9 mouse cellular contexts compared by ENCODE assay signal in the genomic region with DNA sequence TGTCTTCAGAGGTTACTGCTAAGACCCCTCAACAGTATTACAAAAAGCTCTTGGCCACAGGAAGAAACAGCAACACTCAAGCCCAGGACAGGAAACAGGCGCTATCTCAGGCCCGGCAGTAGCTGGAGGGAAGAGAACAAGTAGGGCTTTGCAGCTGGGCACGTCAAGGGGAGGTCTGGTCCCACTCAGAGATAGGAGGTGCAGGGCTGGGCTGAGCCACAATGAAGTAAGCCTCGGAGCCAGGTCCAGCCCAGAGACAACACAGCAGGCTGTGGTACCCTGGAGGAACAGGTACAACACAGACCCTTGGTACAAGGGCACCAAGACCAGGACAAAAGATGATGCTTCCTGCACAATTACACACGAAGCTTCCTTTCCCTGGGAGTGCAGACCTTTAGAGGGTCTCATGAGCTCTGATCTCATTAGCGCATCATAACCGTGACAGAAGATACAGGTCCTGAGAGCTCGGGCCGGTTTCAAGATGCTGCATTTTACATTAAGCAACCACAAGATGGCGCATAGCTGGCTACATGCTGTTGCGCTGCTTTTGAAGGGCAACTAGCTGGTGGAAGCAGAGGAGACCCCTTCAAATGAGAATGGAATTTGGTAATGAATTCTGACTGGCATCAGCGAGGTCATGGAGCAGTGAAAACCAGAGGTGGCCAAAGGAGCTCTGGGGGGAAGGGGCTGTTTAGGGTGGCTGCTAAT. TPM values are rescaled to one million over a fixed set of nuclear protein-coding genes. Genes with fewer than 3 reads are reported as not detected.
A peak's percentile ranks its signal among the peaks of the same experiment; 100 is the strongest.
DNase-seq lines count a peak whose midpoint lies in the region; ATAC-seq and TF ChIP-seq lines count a peak whose summit lies in the region.
"Had no signal": no experiment of that assay in that cellular context is flagged by ENCODE, and none has a peak within 500 bp of the region (broad histone marks: within the 10 kb centered on the region; RNA-seq: fewer than 3 reads in every experiment).

No protein-coding gene starts in this region.

- no peaks in the 10 kb centered on the region for H3K27me3 ChIP-seq in limb, embryonic 11.5 days (ENCODE audit: control insufficient read depth, insufficient read depth, low read length)
- no peaks in the 10 kb centered on the region for H3K27me3 ChIP-seq in limb, embryonic 10.5 days (ENCODE audit: low read depth, poor library complexity, severe bottlenecking)
- H3K27me3 ChIP-seq in heart, embryonic 12.5 days (replicated peaks): no peaks in the 10 kb centered on the region
- H3K27me3 ChIP-seq in liver, embryonic 16.5 days (ENCODE audit: control insufficient read depth, insufficient read depth, low read depth, low read length): no peaks in the 10 kb centered on the region
- H3K27me3 ChIP-seq: hindbrain, embryonic 15.5 days had no signal

- TF ChIP-seq CTCF in olfactory bulb, adult 2 months (IDR thresholded peaks at IDR 0.05; ENCODE audit: insufficient read depth, low read depth, low read length): peak; percentile 3; the same call in 1 of the 2 replicates

- DNase-seq in CD4-positive, CD25-positive, alpha-beta regulatory T cell, adult 2 months (ENCODE audit: low read depth, low spot score): peak; percentile 77
- peak; percentile 54 for DNase-seq in limb, embryonic 11.5 days (ENCODE audit: low spot score)
- no peak for DNase-seq in limb, embryonic 10.5 days (ENCODE audit: low spot score)
- DNase-seq in layer of hippocampus, adult 11-12 months (ENCODE audit: low spot score): no peak

- 53% methylated on average over 12 of the region's 12 CpGs for WGBS in limb, embryonic 11.5 days
- 54% methylated on average over 12 of the region's 12 CpGs for WGBS in limb, embryonic 10.5 days
- WGBS in heart, embryonic 12.5 days: 8% methylated on average over 12 of the region's 12 CpGs
- WGBS in liver, embryonic 16.5 days (ENCODE audit: insufficient replicate concordance): 20% methylated on average over 12 of the region's 12 CpGs
- WGBS in olfactory bulb, adult 2 months: 32% methylated on average over 12 of the region's 12 CpGs

- H3K9me3 ChIP-seq in limb, embryonic 11.5 days (ENCODE audit: control insufficient read depth, low read length): no peaks in the 10 kb centered on the region
- H3K9me3 ChIP-seq in limb, embryonic 10.5 days (replicated peaks): no peaks in the 10 kb centered on the region
- H3K9me3 ChIP-seq in heart, embryonic 12.5 days (replicated peaks): no peaks in the 10 kb centered on the region
- no peaks in the 10 kb centered on the region for H3K9me3 ChIP-seq in liver, embryonic 16.5 days (replicated peaks; ENCODE audit: control insufficient read depth, low read length)
- H3K9me3 ChIP-seq: hindbrain, embryonic 15.5 days had no signal

- no peak overlapping the region for H3K4me2 ChIP-seq in limb, embryonic 11.5 days (ENCODE audit: low read depth, severe bottlenecking)
- peak overlapping the region; percentile 23 for H3K4me2 ChIP-seq in heart, embryonic 12.5 days
- no peak overlapping the region for H3K4me2 ChIP-seq in liver, embryonic 16.5 days (ENCODE audit: low read depth, low read length)
- H3K4me2 ChIP-seq: hindbrain, embryonic 15.5 days had no signal

- H3K9ac ChIP-seq in limb, embryonic 11.5 days (ENCODE audit: low read length): no peak overlapping the region
- H3K9ac ChIP-seq in heart, embryonic 12.5 days: 0 out of 2 replicates have a peak overlapping the region, but pooled peaks have one; percentile 21
- no peak overlapping the region for H3K9ac ChIP-seq in liver, embryonic 16.5 days (ENCODE audit: low read depth, low read length)
- H3K9ac ChIP-seq: hindbrain, embryonic 15.5 days had no signal

- TF ChIP-seq POLR2A in olfactory bulb, adult 2 months (IDR thresholded peaks at IDR 0.05; ENCODE audit: insufficient read depth, low read depth, low read length): no peak

- no peak for ATAC-seq in CD4-positive, CD25-positive, alpha-beta regulatory T cell, adult 4 months
- ATAC-seq in limb, embryonic 11.5 days (ENCODE audit: insufficient number of reproducible peaks, low FRiP score, low TSS enrichment, low read depth): no peak
- ATAC-seq in heart, embryonic 12.5 days (ENCODE audit: insufficient number of reproducible peaks, low FRiP score): peak; percentile 68
- no peak for ATAC-seq in liver, embryonic 16.5 days (ENCODE audit: low read depth)

- H3K27ac ChIP-seq in limb, embryonic 11.5 days (replicated peaks; ENCODE audit: low read depth, low read length): no peak overlapping the region
- no peak overlapping the region for H3K27ac ChIP-seq in limb, embryonic 10.5 days
- peak overlapping the region; percentile 79 for H3K27ac ChIP-seq in heart, embryonic 12.5 days (ENCODE audit: poor library complexity, severe bottlenecking)
- 0 out of 2 replicates have a peak overlapping the region, but pooled peaks have one; percentile 12 for H3K27ac ChIP-seq in liver, embryonic 16.5 days (ENCODE audit: low read length)
- H3K27ac ChIP-seq in olfactory bulb, adult 2 months (ENCODE audit: insufficient read depth, low read depth, low read length): no peak overlapping the region
- H3K27ac ChIP-seq: hindbrain, embryonic 15.5 days had no signal

- no peak overlapping the region for H3K4me3 ChIP-seq in limb, embryonic 11.5 days (ENCODE audit: low read depth, low read length)
- H3K4me3 ChIP-seq in limb, embryonic 10.5 days: no peak overlapping the region
- H3K4me3 ChIP-seq in heart, embryonic 12.5 days: no peak overlapping the region
- H3K4me3 ChIP-seq in liver, embryonic 16.5 days (ENCODE audit: low read depth, low read length): no peak overlapping the region
- H3K4me3 ChIP-seq in olfactory bulb, adult 2 months (ENCODE audit: insufficient read depth, low read depth, low read length): no peak overlapping the region
- H3K4me3 ChIP-seq: hindbrain, embryonic 15.5 days had no signal

- peaks cover 18% of the 10 kb centered on the region for H3K4me1 ChIP-seq in limb, embryonic 11.5 days (ENCODE audit: control insufficient read depth, insufficient read depth, low read length)
- peaks cover 68% of the 10 kb centered on the region for H3K4me1 ChIP-seq in limb, embryonic 10.5 days
- H3K4me1 ChIP-seq in heart, embryonic 12.5 days (replicated peaks): peaks cover 84% of the 10 kb centered on the region
- H3K4me1 ChIP-seq in liver, embryonic 16.5 days (ENCODE audit: control insufficient read depth, low read depth, low read length): peaks cover 56% of the 10 kb centered on the region
- peaks cover 58% of the 10 kb centered on the region for H3K4me1 ChIP-seq in olfactory bulb, adult 2 months (ENCODE audit: control insufficient read depth, insufficient read depth, low read length)

- no peaks in the 10 kb centered on the region for H3K36me3 ChIP-seq in limb, embryonic 11.5 days (ENCODE audit: control insufficient read depth, insufficient read depth, low read length)
- H3K36me3 ChIP-seq in limb, embryonic 10.5 days: peaks cover 12% of the 10 kb centered on the region
- no peaks in the 10 kb centered on the region for H3K36me3 ChIP-seq in heart, embryonic 12.5 days
- H3K36me3 ChIP-seq in liver, embryonic 16.5 days (ENCODE audit: control insufficient read depth, insufficient read depth): no peaks in the 10 kb centered on the region
- H3K36me3 ChIP-seq: hindbrain, embryonic 15.5 days had no signal

RNA-seq across cellular contexts. Expression of a gene that starts 23.6 kb away (rescaled TPM):
- polyA plus RNA-seq in CD4-positive, CD25-positive, alpha-beta regulatory T cell, adult 4 months (2017; shearing (Covaris generic)): under 1 TPM in 1 of 2 experiments, not detected in 1; 0.35 TPM
- polyA plus RNA-seq in limb, embryonic 11.5 days (2014; fragmentation: Nextera tagmentation; extraction: Ambion mirVana): 1.3 and 1.9 TPM in 2 replicates
- polyA plus RNA-seq in limb, embryonic 10.5 days (2016; fragmentation: Nextera tagmentation; extraction: Ambion mirVana): 0.30 and 0.54 TPM in 2 replicates
- 1.6 and 2.1 TPM in 2 replicates for polyA plus RNA-seq in heart, embryonic 12.5 days (2016; fragmentation: Nextera tagmentation; extraction: Ambion mirVana)
- polyA plus RNA-seq in liver, embryonic 16.5 days (2015; fragmentation: Nextera tagmentation; extraction: Ambion mirVana): 23.7 and 24.3 TPM in 2 replicates
- polyA plus RNA-seq in olfactory bulb, adult 2 months (2012; ENCODE audit: insufficient read depth, insufficient read length, low replicate concordance, missing spikeins): not detected in 2 replicates

RNA-seq across cellular contexts. Expression of a gene that starts 26.9 kb away (rescaled TPM):
- polyA plus RNA-seq in CD4-positive, CD25-positive, alpha-beta regulatory T cell, adult 4 months (2017; shearing (Covaris generic)): 1 to 10 TPM; 1.1 to 3.5 TPM
- polyA plus RNA-seq in limb, embryonic 11.5 days (2014; fragmentation: Nextera tagmentation; extraction: Ambion mirVana): 19.4 and 24.1 TPM in 2 replicates
- 12.7 and 16.4 TPM in 2 replicates for polyA plus RNA-seq in limb, embryonic 10.5 days (2016; fragmentation: Nextera tagmentation; extraction: Ambion mirVana)
- polyA plus RNA-seq in heart, embryonic 12.5 days (2016; fragmentation: Nextera tagmentation; extraction: Ambion mirVana): 18.1 and 19.9 TPM in 2 replicates
- polyA plus RNA-seq in liver, embryonic 16.5 days (2015; fragmentation: Nextera tagmentation; extraction: Ambion mirVana): 15.1 and 18.1 TPM in 2 replicates
- polyA plus RNA-seq in olfactory bulb, adult 2 months (2012; ENCODE audit: insufficient read depth, insufficient read length, low replicate concordance, missing spikeins): not detected in 2 replicates

RNA-seq across cellular contexts. Expression of a gene that starts 31.9 kb away (rescaled TPM):
- not detected for polyA plus RNA-seq in CD4-positive, CD25-positive, alpha-beta regulatory T cell, adult 4 months (2017; shearing (Covaris generic))
- 0.28 TPM in 1 of 2 replicates, not detected in the other for polyA plus RNA-seq in limb, embryonic 11.5 days (2014; fragmentation: Nextera tagmentation; extraction: Ambion mirVana)
- not detected in 2 replicates for polyA plus RNA-seq in limb, embryonic 10.5 days (2016; fragmentation: Nextera tagmentation; extraction: Ambion mirVana)
- polyA plus RNA-seq in heart, embryonic 12.5 days (2016; fragmentation: Nextera tagmentation; extraction: Ambion mirVana): not detected in 2 replicates
- polyA plus RNA-seq in liver, embryonic 16.5 days (2015; fragmentation: Nextera tagmentation; extraction: Ambion mirVana): not detected in 2 replicates
- polyA plus RNA-seq in olfactory bulb, adult 2 months (2012; ENCODE audit: insufficient read depth, insufficient read length, low replicate concordance, missing spikeins): not detected in 2 replicates
- polyA plus RNA-seq: hindbrain, embryonic 15.5 days had no signal

Comparison
In these comparisons a context has a peak if more than half of its experiments do, and no peak if none do; other contexts are left out.
1. DNase-seq: peak in CD4-positive, CD25-positive, alpha-beta regulatory T cell, adult 2 months (single experiment) and limb, embryonic 11.5 days (single experiment); none in limb, embryonic 10.5 days (single experiment) and layer of hippocampus, adult 11-12 months (single experiment).
2. H3K27ac ChIP-seq: peak in heart, embryonic 12.5 days (single experiment) and liver, embryonic 16.5 days (single experiment); none in limb, embryonic 11.5 days (single experiment), limb, embryonic 10.5 days (single experiment) and olfactory bulb, adult 2 months (single experiment).